Mouse (Mus musculus) urinary bladder, postnatal 36 days (tissue): Measurements from ENCODE around the gene 4921536K21Rik.
"Not testable (repeated sequence)": the region's sequence is repeated elsewhere in the genome, so short reads cannot be mapped to it uniquely, and the experiment has no call there.

Experiments
- DNase-seq, 2 experiments: peaks; one replicate each; pipeline ENCODE4 v3.0.0; 2022; ENCODE audit warnings: low spot score in 2 of 2, mixed read lengths in 1 of 2

Gene 4921536K21Rik

DNA sequence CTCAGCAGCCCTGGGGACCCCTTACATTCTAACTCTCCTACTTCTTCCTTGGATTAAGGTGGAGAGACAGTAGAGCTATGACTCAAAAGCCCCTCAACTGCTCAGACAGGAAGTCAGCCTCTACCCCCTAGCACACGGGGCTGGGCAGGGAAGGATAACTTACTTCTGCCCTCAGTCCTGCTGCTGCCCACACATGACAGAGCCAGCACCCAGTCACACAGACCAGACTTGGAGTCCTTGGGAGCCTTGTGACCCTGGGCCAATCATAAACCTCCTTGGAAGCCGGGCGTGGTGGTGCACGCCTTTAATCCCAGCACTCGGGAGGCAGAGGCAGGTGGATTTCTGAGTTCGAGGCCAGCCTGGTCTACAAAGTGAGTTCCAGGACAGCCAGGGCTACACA is 16.5 kb upstream of the 4921536K21Rik start:
- DNase-seq, result not testable (repeated sequence)

- DNase-seq, result no peak
Measured at GRCm38 (mm10) chr11:3910513-3911310, 15.8 kb upstream of the 4921536K21Rik start.

DNA sequence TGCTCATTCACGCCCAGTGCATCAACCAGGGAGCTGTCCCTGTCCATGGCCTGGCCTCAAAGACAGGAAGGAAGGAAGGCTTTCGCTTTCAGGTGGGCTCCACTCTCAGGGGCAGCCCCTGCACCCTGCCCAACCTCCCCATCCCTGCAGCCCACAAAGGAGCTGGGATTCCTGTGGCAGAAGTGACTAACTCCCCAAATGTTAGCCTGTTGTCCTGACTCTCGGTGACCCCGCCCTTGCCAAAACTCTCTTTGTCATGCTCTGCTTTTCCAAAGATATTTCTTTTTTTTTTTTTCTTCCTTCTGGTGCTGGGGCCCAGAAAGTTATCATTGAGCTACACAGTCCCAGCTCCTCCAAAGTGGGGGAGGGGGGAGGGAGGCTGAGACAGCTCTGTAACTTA is 14.3 kb upstream of the 4921536K21Rik start:
- DNase-seq, result no peak

DNA sequence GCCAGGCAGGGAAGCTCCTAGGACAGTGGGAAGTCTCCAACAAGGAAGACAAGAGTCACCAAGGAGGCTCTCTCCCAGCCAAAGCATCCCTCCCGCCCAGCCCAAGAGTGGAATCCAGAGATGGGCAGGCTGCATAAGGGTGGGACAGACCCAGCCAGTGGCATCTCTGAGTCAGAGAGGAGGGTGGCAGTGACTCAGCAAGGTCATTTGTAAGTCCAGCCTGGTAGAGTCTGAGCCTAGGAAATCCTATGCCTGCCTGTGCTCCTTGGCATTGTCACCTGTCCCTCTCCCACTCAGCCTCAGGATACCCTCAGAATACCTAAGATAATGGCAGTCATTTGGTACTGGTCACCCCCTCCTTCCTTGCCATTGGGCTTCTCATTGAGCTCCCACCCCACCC is 10.5 kb upstream of the 4921536K21Rik start:
- DNase-seq, result no peak

DNA sequence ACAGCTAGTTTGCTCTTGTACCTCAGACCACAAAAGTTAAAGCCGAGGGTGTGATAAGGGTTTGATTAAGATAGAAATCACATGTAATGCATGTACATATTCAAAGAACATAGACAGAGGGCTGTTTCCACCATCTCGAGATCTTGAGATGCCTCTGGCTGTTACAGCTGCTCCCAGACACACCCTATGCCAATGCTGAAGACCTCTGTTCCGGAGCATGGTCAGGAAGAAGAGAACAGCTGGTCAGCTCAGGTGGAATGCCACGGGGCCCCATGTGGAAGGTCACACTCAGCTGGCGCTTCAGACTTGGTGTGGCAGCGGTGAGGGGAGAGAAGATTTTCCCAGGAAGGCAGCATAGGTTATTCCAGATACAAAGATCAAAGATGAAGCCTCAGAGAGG is 9.8 kb upstream of the 4921536K21Rik start:
- DNase-seq, result no peak

DNA sequence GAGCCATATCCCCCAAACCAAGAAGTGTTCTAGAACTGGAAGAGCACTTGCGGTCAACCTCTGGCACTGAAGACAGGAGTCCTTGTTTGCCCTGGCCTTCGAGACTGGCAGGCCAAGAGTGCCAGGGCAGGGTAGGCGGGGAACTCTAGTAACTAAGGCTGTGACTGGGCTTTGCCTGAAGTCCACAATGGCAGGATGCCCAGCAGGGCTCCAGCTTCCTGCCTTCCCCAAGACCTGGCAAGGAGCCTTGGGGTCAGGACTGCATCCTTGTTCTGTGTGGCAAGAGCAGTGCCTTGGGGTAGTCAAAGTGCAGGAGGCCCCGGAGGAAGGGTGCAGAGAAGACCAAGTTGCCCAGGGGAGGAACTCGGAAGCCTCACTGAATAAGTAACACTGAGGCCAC is 8.1 kb upstream of the 4921536K21Rik start:
- DNase-seq, result peak in 1 of 2 experiments; percentile 76

GRCm38 (mm10) chr11:3902516-3902915 is 7.6 kb upstream of the 4921536K21Rik start:
- no peak for DNase-seq

- no peak for DNase-seq
Measured at GRCm38 (mm10) chr11:3900296-3900695, 5.4 kb upstream of the 4921536K21Rik start.

DNA sequence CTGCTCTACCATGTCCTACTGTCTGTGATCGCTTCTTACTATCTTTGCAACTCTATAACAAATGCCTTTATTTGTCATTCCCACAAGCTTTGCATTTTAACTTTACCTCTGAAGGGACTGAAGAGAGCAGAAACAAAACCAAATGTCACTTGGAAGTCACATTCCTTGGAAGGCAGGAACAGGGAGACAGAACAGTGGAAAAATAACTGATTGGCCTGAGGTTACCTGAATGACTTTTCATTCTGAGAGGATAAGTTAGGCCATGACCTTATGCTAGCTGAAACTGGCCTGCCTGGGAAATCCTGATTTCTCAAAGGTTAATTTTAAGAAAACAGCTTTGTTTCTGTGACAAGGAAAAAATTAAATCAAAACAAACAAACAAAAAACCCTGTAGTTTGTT is 1.0 kb upstream of the 4921536K21Rik start:
- DNase-seq, result no peak

GRCm38 (mm10) chr11:3895458-3895857 is 560 bp upstream of the 4921536K21Rik start:
- DNase-seq, result peak in 1 of 2 experiments; percentile 33

DNA sequence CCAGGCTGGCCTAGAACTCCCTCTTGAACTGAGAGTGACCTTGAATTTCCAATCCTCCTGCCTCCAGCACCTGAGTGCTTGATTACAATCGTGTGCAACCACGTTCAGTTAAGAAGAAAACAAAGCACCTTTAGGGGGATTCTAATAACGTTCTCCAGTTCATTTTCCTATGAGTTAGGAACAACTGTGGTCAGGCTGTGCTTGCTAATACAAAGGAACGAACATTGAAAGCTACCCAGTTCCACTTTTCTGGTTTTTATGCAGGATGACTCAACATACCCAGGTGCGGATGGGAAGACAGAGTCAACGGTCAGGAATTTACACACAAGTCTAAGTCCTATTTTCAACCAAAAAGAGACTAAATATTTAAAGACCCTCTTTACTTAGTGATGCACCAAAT is 928 bp downstream of the 4921536K21Rik start:
- DNase-seq, result no peak

DNA sequence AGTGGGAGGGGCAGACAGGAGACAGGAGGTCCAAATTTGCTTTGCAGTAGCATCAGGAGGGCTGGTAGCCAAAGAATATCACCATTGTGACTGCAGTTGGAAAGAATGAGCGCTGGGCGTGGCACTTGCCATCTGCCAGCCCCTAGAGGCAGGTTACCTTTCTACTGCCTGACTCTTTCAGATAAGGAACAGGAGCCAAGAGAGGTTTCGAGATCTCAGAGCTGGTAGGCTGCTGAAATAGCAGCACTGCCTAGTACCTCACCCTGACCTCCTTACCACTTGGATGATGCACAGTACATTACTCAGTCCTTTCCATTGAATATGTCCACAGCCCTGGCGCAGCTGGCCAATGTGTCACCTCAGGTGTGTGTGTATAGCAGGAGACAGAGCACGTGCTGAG is 7.6 kb downstream of the 4921536K21Rik start:
- no peak for DNase-seq

DNA sequence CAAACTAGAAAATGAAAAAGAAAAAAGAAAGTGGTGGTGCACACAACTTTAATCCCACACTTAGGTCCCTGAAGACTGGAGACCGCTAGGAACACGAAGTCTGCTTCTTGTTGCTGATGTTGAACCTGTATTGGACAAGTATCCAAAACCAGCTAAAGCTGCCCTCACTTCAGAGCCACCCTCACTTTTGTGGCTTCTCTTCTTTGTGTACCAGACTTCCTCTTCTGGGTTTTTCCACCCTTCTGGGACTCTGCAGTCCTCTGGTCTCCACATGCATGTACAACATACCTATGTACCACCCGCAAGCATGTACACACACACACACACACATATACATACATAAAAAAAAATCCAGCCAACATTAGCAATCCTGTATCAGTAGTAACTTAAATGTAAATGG is 11.2 kb downstream of the 4921536K21Rik start:
- DNase-seq, result no peak

DNA sequence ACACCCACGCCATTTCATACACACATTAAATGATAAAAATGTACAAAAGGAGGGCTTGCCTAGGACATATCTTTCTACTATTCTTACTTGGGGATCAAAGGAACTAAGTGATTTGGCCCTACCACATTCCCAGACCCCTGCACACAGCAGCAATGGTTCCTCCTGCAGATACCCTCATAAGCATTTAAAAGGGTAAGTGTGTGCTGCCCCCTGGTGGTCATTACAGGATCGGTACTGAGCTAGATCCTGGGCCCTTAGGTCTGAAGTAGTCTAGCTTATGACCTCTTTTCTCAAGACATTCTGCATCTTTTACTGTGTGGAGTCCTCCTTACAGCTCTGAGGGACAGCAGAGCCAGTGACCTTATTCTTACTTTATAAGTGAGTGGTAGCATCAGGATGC is 15.1 kb downstream of the 4921536K21Rik start:
- DNase-seq, result peak; percentile 53 to 71

DNA sequence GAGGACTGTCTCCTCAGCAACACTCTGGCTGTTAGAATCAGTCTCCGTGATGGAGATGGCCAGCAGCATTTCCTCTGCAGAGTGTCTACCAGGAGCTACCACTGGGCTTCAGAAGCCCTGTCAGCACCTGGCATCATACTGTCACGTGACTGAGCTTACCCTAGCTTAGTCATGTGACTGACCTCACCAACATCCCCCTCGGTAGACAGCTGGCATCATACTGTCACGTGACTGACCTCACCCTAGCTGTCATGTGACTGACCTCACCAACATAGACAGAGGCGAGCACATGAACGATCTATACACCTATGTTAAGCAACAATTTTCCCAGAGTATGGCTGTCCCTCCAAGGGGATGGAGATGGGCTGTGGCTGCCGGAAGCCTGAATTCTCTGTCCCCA is 16.2 kb downstream of the 4921536K21Rik start:
- no peak for DNase-seq

GRCm38 (mm10) chr11:3876419-3876818 is 18.5 kb downstream of the 4921536K21Rik start:
- no peak for DNase-seq

- DNase-seq, result no peak
Measured at GRCm38 (mm10) chr11:3864343-3864742, 30.6 kb downstream of the 4921536K21Rik start.

DNA sequence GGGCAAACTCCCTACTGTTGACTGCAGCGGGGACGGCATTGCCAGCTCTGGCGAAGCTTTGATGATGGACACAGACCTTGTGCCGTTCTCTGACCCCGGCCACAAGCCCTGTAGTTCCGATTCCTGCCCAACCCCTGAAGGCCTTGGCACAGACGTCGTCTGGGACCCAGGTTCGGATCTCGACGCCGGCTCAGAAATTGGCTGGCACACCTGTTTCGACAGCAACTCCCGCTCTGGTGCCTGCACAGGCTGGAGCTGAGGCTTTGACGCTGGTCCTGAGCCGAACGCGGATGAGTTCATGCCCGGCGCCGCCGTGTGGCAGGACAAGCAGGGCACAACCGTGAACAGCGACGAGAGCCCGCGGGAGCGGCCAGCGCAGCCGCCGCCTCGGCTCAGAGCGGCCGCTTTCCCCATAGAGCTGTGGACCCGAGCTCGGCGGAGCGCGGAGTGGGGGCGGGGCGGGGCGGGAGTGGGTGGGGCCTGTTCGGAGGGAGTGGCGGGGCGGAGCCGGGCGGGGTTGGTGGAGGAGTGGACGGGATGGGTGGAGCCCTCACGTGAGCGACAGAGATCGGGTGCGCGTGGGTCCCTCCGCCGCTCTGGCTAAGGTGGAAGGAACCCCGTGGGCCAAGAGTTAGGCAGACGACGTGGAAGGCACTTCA is 31.3 kb downstream of the 4921536K21Rik start, which contains the start of gene Osbp2:
Gene Osbp2 (minus strand): TSS at position 450 of the 659 bp plus-strand sequence.
- DNase-seq, result peak; percentile 46 to 70

GRCm38 (mm10) chr11:3862661-3863453 is 32.0 kb downstream of the 4921536K21Rik start:
- no peak for DNase-seq

- DNase-seq, result no peak
Measured at GRCm38 (mm10) chr11:3860361-3860760, 34.5 kb downstream of the 4921536K21Rik start.

DNA sequence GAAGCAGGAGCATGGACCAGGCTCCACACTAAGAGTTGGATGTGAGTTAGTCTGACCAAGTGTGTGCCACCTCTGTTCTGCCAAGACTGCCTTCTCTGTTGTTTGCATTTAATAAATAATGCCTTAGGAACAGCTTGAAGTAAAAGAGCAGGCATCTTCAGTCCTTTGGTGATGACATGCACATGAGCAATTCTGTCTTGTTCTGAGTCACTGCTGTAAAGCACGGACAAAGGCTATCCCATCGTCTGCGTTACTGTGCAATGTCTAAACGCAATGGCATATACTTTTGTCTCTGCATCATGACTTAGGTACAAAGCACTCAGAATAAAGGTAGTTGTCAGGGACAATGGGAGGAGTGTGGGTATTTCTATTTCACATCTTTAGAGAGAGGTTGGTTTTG is 35.1 kb downstream of the 4921536K21Rik start:
- DNase-seq, result no peak

DNA sequence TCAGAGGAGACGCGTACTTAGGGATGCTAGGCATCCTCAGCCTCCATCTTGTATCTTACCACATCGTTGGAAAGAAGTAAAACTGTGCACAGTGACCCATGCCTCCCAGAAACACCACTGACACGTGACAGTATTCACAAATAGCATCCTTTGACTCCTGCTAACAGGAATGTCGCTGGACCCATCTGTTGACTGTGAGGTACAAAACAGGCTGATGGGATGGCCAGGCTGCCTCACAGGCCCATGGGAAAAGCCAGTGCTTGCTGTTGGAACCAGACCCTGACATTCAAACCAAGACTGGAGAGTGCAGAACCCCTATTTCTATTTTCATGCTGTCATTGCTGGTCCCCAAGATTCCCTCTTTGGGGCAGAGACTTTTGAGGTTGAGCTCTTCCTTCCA is 37.0 kb downstream of the 4921536K21Rik start:
- DNase-seq, result no peak
